Mouse (Mus musculus) CD4-positive helper T cell, adult 2 months (primary cell): ENCODE measurements around the gene 9130213A22Rik.
"Not testable (repeated sequence)": the region's sequence is repeated elsewhere in the genome, so short reads cannot be mapped to it uniquely, and the experiment has no call there.

Experiments used
- DNase-seq: peaks from one replicate; pipeline ENCODE4 v3.0.0-alpha.2; 2012; ENCODE audit warnings: low read depth, missing footprints, low spot score

9130213A22Rik gene

DNA sequence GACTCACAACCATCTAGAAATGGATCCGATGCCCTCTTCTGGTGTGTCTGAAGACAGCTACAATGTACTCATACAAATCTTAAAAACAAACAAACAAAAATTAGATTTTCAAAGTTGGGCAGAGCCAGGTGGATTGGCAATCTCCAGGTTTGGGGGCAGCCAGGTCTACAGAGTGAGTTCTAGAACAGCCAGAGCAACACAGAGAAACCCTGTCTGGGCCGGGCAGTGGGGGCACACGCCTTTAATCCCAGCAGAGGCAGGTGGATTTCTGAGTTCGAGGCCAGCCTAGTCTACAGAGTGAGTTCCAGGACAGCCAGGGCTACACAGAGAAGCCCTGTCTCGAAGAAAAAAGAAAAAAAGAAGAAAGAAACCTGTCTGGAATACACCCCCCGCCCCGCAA lies 28.5 kb downstream of the 9130213A22Rik start:
- DNase-seq: not testable (repeated sequence)

DNA sequence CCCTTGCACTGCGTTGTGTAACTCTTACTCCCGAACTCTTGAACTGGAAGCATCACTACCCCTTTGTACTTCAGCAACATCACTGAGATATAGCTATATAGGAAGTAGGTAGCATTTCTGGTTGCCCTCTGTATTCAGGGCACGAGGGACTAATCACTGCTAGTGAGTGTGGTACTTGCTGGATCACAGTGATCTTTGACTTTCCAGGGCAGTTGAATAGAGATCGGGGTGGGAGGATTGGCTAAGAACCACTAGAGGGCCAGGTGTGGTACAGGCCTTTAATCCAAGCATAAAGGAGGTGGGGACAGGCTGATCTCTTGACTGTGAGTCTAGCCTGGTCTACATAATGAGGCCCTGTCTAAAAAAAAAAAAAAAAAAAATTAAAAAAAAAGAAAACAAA lies 29.5 kb downstream of the 9130213A22Rik start:
- DNase-seq: peak; percentile 67

- DNase-seq: peak; percentile 87
These were observed 30.0 kb downstream of the 9130213A22Rik start for GRCm38 (mm10) chr11:69092386-69092751.

DNA sequence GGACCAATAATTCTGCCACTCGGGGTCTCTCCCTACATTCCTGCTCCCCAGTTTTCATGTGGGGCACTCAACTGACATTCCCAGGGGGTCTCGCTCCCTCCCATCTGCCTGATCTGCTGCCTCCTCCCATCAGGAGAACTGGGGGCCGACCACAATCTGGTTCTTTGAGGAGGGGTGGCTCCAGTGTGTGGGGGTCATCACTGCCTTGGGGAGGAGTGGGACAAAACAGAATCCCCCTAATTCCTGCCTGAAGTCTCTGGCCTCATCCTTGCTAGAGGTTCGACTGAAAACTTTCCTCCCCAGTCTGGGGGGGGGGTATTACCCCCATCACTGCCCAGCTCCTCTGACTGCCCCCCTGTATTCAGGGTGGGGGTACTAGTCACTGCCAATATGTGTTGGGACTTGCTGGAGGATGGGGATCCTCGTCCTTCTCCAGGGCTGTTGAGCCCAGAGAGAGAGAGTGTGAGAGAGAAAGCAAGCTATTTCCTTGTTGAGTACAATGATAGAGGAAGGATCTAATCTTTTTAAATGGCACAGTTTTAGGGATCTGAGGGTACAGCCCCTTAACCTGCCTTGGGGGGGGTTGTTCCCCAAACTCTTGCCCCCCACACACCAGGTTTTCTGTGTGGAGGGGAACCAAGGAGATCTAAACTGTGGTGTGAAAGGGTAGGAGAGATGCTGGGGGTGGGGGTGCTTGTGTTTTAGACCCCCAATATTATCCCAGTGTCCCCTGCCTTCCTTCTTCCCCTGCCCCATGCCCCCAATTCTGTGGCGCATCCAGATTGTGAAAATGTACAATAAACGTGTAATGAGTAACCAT lies 30.6 kb downstream of the 9130213A22Rik start:
- DNase-seq: no peak

DNA sequence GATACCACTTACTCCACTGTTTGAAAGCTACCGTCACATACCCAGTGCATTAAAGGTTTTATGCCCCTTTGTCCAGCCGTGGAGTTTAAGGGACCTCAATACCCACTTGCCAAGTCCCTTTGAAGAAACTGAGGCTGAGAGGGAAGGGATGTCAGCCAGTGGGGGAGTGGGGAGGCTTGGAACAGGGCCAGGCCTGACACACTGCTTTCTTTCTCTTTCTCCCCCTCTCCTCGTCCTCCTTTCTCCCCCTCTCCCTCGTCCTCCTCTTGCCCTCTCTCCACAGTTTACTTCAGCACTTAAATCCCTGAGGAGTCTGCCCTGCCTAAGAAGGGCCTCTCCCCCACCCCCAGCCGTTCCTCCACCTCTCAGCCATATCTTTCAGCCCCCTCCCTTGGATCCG lies 32.0 kb downstream of the 9130213A22Rik start:
- DNase-seq: no peak

GRCm38 (mm10) chr11:69089616-69090290 lies 32.6 kb downstream of the 9130213A22Rik start:
- no peak for DNase-seq

GRCm38 (mm10) chr11:69088856-69089615 lies 33.4 kb downstream of the 9130213A22Rik start:
- peak; percentile 54 for DNase-seq

- DNase-seq: peak; percentile 93
These were observed 34.1 kb downstream of the 9130213A22Rik start, which contains the start of gene Vamp2 for GRCm38 (mm10) chr11:69088103-69088855. Vamp2 (plus strand) TSS chr11:69088490.

- peak; percentile 18 for DNase-seq
These were observed 34.8 kb downstream of the 9130213A22Rik start for GRCm38 (mm10) chr11:69087597-69087996.

GRCm38 (mm10) chr11:69087082-69087481 lies 35.3 kb downstream of the 9130213A22Rik start:
- peak; percentile 2 for DNase-seq

DNA sequence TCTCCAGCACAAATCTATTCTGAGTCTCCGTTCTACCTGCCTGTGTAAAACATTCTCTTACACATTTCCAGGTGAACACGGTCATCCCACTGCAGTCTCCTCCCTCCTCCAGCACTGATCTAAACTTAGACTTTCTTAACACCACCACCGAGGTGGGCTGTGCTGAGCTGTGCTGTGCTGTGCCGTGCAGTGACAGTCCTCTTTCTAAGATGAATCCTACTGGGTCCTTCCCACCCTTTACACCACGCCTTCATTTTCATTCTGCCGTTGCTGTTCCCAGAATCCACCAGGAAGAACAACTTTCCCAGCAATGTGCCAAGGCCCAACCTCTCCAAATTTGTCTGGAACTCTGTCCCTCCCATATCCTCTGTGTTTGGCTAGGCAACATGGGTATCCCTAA lies 36.0 kb downstream of the 9130213A22Rik start:
- no peak for DNase-seq

- DNase-seq: no peak
These were observed 36.8 kb downstream of the 9130213A22Rik start for GRCm38 (mm10) chr11:69085608-69086007.

GRCm38 (mm10) chr11:69081613-69082012 lies 40.8 kb downstream of the 9130213A22Rik start:
- DNase-seq: no peak

DNA sequence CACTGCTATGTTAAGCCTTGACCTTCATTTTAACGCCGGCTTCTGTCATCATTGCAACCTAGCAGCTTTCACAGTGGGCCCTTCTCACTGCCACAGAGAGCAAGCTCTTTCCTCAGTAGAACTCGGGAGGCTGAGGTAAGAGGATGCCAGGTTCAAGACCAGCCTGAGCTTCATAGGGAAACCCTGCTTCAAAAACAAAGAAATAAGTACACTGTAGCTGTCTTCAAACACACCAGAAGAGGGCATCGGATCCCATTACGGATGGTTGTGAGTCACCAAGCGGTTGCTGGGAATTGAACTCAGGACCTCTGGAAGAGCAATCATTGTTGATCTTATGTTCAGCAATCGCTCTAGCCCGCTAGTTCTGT lies 41.5 kb downstream of the 9130213A22Rik start:
- DNase-seq: no peak

- no peak for DNase-seq
These were observed 42.1 kb downstream of the 9130213A22Rik start for GRCm38 (mm10) chr11:69080102-69080854.

GRCm38 (mm10) chr11:69078805-69079438 lies 43.5 kb downstream of the 9130213A22Rik start:
- DNase-seq: no peak

GRCm38 (mm10) chr11:69078041-69078440 lies 44.3 kb downstream of the 9130213A22Rik start:
- DNase-seq: no peak

- DNase-seq: no peak
These were observed 45.1 kb downstream of the 9130213A22Rik start for GRCm38 (mm10) chr11:69077316-69077715.

DNA sequence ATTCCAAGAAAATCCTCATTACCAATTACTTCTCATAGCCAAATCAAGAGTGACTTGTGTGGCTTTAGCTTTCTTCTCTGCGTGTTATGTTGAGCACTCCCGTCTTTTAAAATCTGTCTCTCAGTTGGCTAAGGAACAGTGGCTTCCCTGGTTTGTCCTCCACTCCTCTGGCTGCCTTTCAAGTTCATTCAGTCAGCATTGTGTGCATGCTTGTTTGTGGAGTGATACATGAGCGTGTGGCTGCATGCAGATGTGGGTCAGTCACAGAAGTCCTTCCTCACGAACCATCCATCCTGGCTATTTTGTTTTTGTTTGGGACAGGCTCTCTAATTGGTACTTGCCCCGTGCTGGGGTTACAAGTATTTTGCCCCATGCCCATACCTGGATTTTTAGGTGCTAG lies 45.8 kb downstream of the 9130213A22Rik start:
- DNase-seq: no peak

GRCm38 (mm10) chr11:69075764-69076479 lies 46.5 kb downstream of the 9130213A22Rik start:
- no peak for DNase-seq
